19 mouse cellular contexts compared by ENCODE assay signal in the genomic region with DNA sequence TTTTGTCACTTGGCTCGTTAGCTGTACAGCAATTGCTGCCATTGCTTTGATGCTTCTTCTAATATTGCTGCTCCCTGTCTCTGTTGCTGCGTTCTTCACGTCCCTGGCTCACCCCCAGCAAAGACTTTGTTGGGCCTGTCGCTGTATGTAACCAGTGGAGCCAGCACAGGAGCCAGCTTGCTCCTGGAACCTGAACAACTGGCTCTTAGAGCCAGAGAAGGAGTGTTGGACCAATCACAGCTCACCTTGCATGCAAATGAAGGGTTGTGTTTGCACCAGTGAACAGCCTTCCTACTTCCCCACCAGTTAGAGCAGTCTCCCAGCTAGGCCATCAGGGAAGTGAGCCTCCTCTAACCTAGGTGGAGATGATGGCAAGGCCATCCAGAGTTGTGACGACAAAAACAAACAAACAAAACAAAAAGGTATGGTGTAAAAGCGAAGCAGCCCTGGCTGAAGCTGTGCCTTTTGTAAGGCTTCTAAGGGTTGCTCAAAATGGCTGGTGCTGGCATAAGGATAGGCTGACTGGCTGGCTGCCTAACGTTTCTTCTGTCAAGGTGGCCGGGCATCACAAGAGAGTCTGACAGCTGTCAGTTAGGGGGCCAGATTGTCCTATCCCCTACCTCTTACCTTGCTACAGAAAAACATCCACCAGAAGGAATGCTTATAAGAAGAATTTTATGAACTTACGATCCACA. TPM values are rescaled to one million over a fixed set of nuclear protein-coding genes. Genes with fewer than 3 reads are reported as not detected.
DNase-seq lines count a peak whose midpoint lies in the region; ATAC-seq and TF ChIP-seq lines count a peak whose summit lies in the region.
"Had no signal": no experiment of that assay in that cellular context is flagged by ENCODE, and none has a peak within 500 bp of the region (broad histone marks: within the 10 kb centered on the region; RNA-seq: fewer than 3 reads in every experiment).

No protein-coding gene starts in this region.

- H3K9me3 ChIP-seq in forebrain, embryonic 10.5 days = no peaks in the 10 kb centered on the region; the same call in 1 of the 2 replicates
- H3K9me3 ChIP-seq in forebrain, postnatal 0 days (ENCODE audit: low read length) = no peaks in the 10 kb centered on the region
- H3K9me3 ChIP-seq in heart, embryonic 12.5 days (replicated peaks) = no peaks in the 10 kb centered on the region
- H3K9me3 ChIP-seq in lung, embryonic 15.5 days = no peaks in the 10 kb centered on the region
- H3K9me3 ChIP-seq in neural tube, embryonic 15.5 days (replicated peaks) = no peaks in the 10 kb centered on the region
- H3K9me3 ChIP-seq: embryonic facial prominence, embryonic 12.5 days; midbrain, embryonic 15.5 days; neural tube, embryonic 12.5 days had no signal

- DNase-seq in forebrain, embryonic 10.5 days (ENCODE audit: extremely low spot score, low spot score) = no peak
- DNase-seq in forebrain, postnatal 0 days = no peak
- DNase-seq in heart, adult 18-20 months = no peak
- DNase-seq in lung, postnatal 25 days (ENCODE audit: low spot score) = no peak
- DNase-seq: adrenal gland, postnatal 25 days; cerebellum, postnatal 25 days; retina, postnatal 1 day; right cerebral cortex, postnatal 25 days; spleen, adult 18-20 months had no signal

- H3K36me3 ChIP-seq in forebrain, embryonic 10.5 days (replicated peaks) = no peaks in the 10 kb centered on the region
- no peaks in the 10 kb centered on the region for H3K36me3 ChIP-seq in forebrain, postnatal 0 days (ENCODE audit: insufficient read depth)
- H3K36me3 ChIP-seq in heart, embryonic 12.5 days = no peaks in the 10 kb centered on the region
- no peaks in the 10 kb centered on the region for H3K36me3 ChIP-seq in lung, embryonic 15.5 days
- H3K36me3 ChIP-seq in neural tube, embryonic 15.5 days = no peaks in the 10 kb centered on the region
- H3K36me3 ChIP-seq: embryonic facial prominence, embryonic 12.5 days; midbrain, embryonic 15.5 days; neural tube, embryonic 12.5 days had no signal

- TF ChIP-seq CTCF in forebrain, postnatal 0 days (IDR thresholded peaks at IDR 0.05; ENCODE audit: low read depth) = no peak

- no peak overlapping the region for H3K9ac ChIP-seq in forebrain, postnatal 0 days
- H3K9ac ChIP-seq in heart, embryonic 12.5 days = no peak overlapping the region
- H3K9ac ChIP-seq in lung, embryonic 15.5 days = no peak overlapping the region
- no peak overlapping the region for H3K9ac ChIP-seq in neural tube, embryonic 15.5 days (replicated peaks)
- H3K9ac ChIP-seq: embryonic facial prominence, embryonic 12.5 days; hindbrain, embryonic 14.5 days; midbrain, embryonic 15.5 days; neural tube, embryonic 12.5 days had no signal

- H3K27me3 ChIP-seq in forebrain, embryonic 10.5 days (ENCODE audit: poor library complexity, severe bottlenecking) = no peaks in the 10 kb centered on the region
- no peaks in the 10 kb centered on the region for H3K27me3 ChIP-seq in forebrain, postnatal 0 days (ENCODE audit: insufficient read depth, low read length)
- no peaks in the 10 kb centered on the region for H3K27me3 ChIP-seq in heart, embryonic 12.5 days (replicated peaks)
- H3K27me3 ChIP-seq in lung, embryonic 15.5 days = no peaks in the 10 kb centered on the region
- no peaks in the 10 kb centered on the region for H3K27me3 ChIP-seq in neural tube, embryonic 15.5 days (replicated peaks)
- H3K27me3 ChIP-seq: embryonic facial prominence, embryonic 12.5 days; midbrain, embryonic 15.5 days; neural tube, embryonic 12.5 days had no signal

- H3K4me3 ChIP-seq in forebrain, embryonic 10.5 days = no peak overlapping the region
- H3K4me3 ChIP-seq in forebrain, postnatal 0 days (ENCODE audit: low read depth, low read length) = no peak overlapping the region
- H3K4me3 ChIP-seq in heart, embryonic 12.5 days = no peak overlapping the region
- H3K4me3 ChIP-seq in lung, embryonic 15.5 days = no peak overlapping the region
- H3K4me3 ChIP-seq in neural tube, embryonic 15.5 days (replicated peaks) = no peak overlapping the region
- H3K4me3 ChIP-seq: embryonic facial prominence, embryonic 12.5 days; midbrain, embryonic 15.5 days; neural tube, embryonic 12.5 days had no signal

- no peak for ATAC-seq in forebrain, postnatal 0 days
- no peak for ATAC-seq in heart, embryonic 12.5 days (ENCODE audit: insufficient number of reproducible peaks, low FRiP score)
- peak; percentile 13; the same call in 1 of the 2 replicates for ATAC-seq in lung, embryonic 15.5 days (ENCODE audit: borderline replicate concordance, extremely low read depth, low FRiP score, low TSS enrichment)
- no peak for ATAC-seq in neural tube, embryonic 15.5 days (ENCODE audit: low FRiP score)
- ATAC-seq: CD4-positive, CD25-positive, alpha-beta regulatory T cell, adult 4 months; inflammation-experienced regulatory T-cells, adult 6 months; midbrain, embryonic 15.5 days had no signal

- peaks cover 21% of the 10 kb centered on the region for H3K4me1 ChIP-seq in forebrain, embryonic 10.5 days
- H3K4me1 ChIP-seq in forebrain, postnatal 0 days (ENCODE audit: insufficient read depth) = peaks cover 13% of the 10 kb centered on the region; the same call in 1 of the 2 replicates
- peaks cover 29% of the 10 kb centered on the region for H3K4me1 ChIP-seq in heart, embryonic 12.5 days (replicated peaks)
- peaks cover 15% of the 10 kb centered on the region; the same call in 1 of the 2 replicates for H3K4me1 ChIP-seq in lung, embryonic 15.5 days
- peaks cover 3% of the 10 kb centered on the region for H3K4me1 ChIP-seq in neural tube, embryonic 15.5 days
- H3K4me1 ChIP-seq: embryonic facial prominence, embryonic 12.5 days; neural tube, embryonic 12.5 days had no signal

- 82% methylated on average over 9 of the region's 9 CpGs for whole genome bisulfite sequencing in forebrain, embryonic 10.5 days
- WGBS in forebrain, postnatal 0 days = 50% methylated on average over 9 of the region's 9 CpGs
- 79% methylated on average over 9 of the region's 9 CpGs for WGBS in heart, embryonic 12.5 days
- 74% methylated on average over 9 of the region's 9 CpGs for WGBS in lung, embryonic 15.5 days
- WGBS in neural tube, embryonic 15.5 days = 84% methylated on average over 9 of the region's 9 CpGs

- H3K4me2 ChIP-seq in forebrain, postnatal 0 days (ENCODE audit: low read depth) = no peak overlapping the region
- no peak overlapping the region for H3K4me2 ChIP-seq in heart, embryonic 12.5 days
- H3K4me2 ChIP-seq in lung, embryonic 15.5 days = no peak overlapping the region
- H3K4me2 ChIP-seq in neural tube, embryonic 15.5 days = no peak overlapping the region
- H3K4me2 ChIP-seq: embryonic facial prominence, embryonic 12.5 days; hindbrain, embryonic 14.5 days; midbrain, embryonic 15.5 days; neural tube, embryonic 12.5 days had no signal

- peak overlapping the region; percentile 21; the same call in 1 of the 2 replicates for H3K27ac ChIP-seq in forebrain, embryonic 10.5 days
- no peak overlapping the region for H3K27ac ChIP-seq in forebrain, postnatal 0 days (ENCODE audit: low read depth, low read length)
- peak overlapping the region; percentile 56 for H3K27ac ChIP-seq in heart, embryonic 12.5 days (ENCODE audit: poor library complexity, severe bottlenecking)
- peak overlapping the region; percentile 91 for H3K27ac ChIP-seq in lung, embryonic 15.5 days
- H3K27ac ChIP-seq in neural tube, embryonic 15.5 days (replicated peaks) = no peak overlapping the region
- H3K27ac ChIP-seq: embryonic facial prominence, embryonic 12.5 days; hindbrain, embryonic 14.5 days; midbrain, embryonic 15.5 days; neural tube, embryonic 12.5 days had no signal

RNA-seq across cellular contexts. Expression of a gene that starts 15.7 kb away (rescaled TPM):
- polyA plus RNA-seq in forebrain, embryonic 10.5 days (2016; fragmentation: Nextera tagmentation; extraction: Ambion mirVana) = 1.2 TPM in 2 replicates
- total RNA-seq in forebrain, postnatal 0 days (2014; rRNA removed) = 1.8 and 2.8 TPM in 2 replicates
- 0.86 and 1.7 TPM in 2 replicates for polyA plus RNA-seq in forebrain, postnatal 0 days (2015; fragmentation: Nextera tagmentation; extraction: Ambion mirVana)
- 0.65 and 1.1 TPM in 2 replicates for polyA plus RNA-seq in heart, embryonic 12.5 days (2016; fragmentation: Nextera tagmentation; extraction: Ambion mirVana)
- total RNA-seq in heart, adult 18-20 months (2021) = under 1 TPM in 1 of 2 experiments, not detected in 1; 0.05 TPM
- polyA plus RNA-seq in lung, embryonic 15.5 days (2015; fragmentation: Nextera tagmentation; extraction: Ambion mirVana) = 2.6 and 3.2 TPM in 2 replicates
- polyA plus RNA-seq in neural tube, embryonic 15.5 days (2015; fragmentation: Nextera tagmentation; extraction: Ambion mirVana) = 0.90 and 0.91 TPM in 2 replicates
- polyA plus RNA-seq: CD4-positive, CD25-positive, alpha-beta regulatory T cell, adult 4 months; inflammation-experienced regulatory T-cells, adult 6 months; liver, adult 2 months had no signal

Comparison
In these comparisons a context has a peak if more than half of its experiments do, and no peak if none do; other contexts are left out.
1. H3K27ac ChIP-seq: peak in forebrain, embryonic 10.5 days (single experiment), heart, embryonic 12.5 days (single experiment) and lung, embryonic 15.5 days (single experiment); none in forebrain, postnatal 0 days (single experiment) and neural tube, embryonic 15.5 days (single experiment).